Mouse (Mus musculus): ENCODE results near the gene Snrnp25.
A peak's percentile ranks its signal among the peaks of the same experiment; 100 is the strongest.
"Not testable (repeated sequence)": the region's sequence is repeated elsewhere in the genome, so short reads cannot be mapped to it uniquely, and the experiment has no call there.

Snrnp25 gene

DNA sequence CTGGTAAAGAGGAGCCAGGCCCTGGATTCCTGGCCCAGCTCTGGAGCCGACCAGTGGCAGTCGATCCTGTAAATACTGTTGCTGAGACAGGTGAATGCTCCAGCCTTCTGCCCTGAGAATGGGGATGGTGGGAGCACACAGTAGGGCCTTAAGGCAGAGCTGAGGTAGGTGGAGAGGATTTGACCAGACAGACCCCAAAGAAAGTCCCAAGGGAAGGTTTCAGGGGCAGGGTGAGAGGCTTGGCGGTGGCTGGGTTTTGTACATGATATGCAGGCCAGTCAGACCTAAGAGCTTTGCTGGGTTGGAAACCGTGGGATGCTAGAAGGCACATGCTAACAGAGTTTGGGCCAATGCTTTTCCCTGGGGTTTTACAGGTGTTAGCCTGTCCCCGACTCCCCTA, 10.6 kb upstream of the Snrnp25 start:
- no peak for DNase-seq (ENCODE audit: low read depth, low spot score)

DNA sequence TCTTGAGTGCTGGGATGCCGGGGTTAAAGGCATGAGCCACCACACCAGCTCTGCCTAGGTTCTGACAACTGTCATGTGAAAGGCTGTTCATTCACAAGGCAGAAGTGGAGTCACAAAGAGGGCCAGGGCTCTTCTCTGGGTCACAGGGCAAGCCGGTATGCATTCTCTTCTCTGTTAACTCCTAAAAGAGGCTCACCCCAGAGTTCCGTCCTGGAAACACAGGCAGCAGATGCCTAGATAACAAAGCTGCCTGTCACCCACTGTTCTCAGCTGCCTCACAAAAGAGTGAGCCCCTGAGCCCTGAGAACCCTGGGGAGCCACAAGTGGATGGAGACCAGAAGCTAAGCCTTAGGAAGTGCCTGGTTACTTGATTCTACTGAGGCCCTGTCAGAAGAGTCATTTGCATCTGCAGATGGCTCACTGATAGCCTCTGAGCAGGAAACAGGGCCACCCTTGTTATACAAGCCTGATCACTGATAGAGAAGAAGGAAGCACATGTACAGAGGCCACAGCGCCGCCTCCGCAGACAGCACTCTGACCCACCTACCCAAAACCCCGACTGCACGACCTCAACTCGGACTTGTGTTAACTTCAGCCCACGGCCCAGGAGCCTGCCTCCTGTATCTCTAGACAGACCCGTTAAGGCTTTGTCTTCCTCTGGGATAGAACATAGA, 9.2 kb upstream of the Snrnp25 start:
- DNase-seq (ENCODE audit: low read depth, low spot score), result no peak

DNA sequence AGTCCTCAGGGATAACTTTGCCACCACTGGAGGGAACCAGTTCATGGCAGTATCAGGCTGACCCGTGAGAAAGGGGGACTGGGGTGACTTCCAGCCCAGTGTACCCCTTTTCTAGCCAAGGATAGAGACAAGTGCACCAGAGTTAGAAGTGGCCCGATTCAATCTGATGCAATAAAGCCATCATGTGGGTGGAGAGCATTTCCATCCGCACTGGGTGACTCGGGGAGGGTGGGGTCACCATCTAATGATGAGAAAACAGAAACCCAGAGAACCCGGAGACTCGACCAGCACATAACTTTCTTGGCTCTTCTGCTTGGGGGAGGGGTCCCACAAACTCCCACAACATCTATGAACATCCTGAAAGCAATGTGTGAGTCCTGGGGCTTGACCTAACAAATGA, 8.5 kb upstream of the Snrnp25 start:
- DNase-seq (ENCODE audit: low read depth, low spot score), result no peak

DNA sequence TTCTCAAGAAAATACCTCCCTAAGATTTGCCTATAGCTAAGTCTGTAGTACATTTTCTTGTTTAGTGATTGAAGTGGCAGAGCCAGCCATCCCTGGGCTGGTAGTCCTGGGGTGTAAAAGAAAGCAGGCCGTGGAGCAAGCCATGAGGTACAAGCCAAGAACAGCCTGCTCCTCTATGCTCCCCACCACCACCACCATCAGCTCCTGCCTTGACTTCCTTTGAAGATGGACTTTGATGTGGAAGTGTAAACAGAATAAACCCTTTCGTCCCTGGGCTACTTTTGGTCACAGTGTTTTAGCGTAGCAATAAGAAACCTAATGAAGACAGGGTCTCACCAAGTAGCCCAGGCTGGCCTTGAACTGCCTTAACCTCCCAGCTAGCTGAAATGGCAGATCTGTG, 7.4 kb upstream of the Snrnp25 start:
- DNase-seq (ENCODE audit: low read depth, low spot score), result no peak

DNA sequence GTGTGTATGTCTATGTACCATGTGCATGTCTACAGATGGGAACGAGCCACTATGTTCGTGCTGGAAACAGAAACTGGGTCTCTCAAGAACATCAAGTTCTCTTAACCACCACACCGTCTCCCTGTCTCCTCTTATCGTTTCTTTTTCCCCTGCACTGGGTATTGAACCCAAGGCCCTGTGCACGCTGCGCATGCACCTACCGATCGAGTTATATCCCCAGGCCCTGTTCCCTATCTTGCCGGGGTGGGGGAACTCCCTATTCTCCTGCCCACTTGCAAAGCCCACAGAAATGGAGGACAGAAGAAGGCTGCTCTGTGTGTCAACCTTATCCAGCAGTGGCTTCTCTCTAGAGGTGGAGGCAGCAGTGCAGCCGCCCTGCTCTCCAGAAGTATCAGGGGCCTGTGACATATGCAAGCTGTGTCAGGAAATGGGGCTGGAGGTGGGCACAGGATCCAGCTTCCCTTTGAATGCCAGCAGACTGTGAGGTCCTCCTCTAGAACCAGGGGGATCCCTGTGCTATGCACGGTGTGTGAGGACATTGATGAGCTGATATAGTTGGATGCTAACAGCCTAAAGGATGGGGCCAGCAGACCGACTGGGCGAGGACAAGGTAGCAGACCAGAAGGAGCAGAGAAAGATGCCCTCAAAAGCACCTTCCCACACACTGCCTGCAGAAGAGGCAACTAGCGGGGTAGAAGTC, 6.8 kb upstream of the Snrnp25 start:
- no peak for DNase-seq (ENCODE audit: low read depth, low spot score)

DNA sequence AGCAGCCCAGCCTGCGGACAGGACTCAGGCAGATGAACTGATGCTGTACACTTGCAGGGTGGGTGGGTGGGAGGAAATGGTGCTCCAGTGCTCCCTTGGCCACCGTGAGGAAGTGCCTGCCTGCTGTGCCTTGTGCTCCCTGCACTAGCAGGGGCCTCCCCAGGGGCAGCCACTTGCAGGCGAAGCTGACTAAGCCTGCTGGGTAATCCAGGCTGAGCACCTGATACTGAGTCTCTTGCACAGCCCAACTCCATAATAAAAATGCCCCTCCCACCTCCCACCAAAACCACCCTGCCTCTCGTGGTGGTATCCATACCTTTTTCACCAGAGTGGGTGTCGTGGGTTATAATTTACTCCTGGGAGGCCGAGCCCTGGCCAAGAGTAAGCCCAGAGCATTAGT, 6.0 kb upstream of the Snrnp25 start:
- no peak for DNase-seq (ENCODE audit: low read depth, low spot score)

DNA sequence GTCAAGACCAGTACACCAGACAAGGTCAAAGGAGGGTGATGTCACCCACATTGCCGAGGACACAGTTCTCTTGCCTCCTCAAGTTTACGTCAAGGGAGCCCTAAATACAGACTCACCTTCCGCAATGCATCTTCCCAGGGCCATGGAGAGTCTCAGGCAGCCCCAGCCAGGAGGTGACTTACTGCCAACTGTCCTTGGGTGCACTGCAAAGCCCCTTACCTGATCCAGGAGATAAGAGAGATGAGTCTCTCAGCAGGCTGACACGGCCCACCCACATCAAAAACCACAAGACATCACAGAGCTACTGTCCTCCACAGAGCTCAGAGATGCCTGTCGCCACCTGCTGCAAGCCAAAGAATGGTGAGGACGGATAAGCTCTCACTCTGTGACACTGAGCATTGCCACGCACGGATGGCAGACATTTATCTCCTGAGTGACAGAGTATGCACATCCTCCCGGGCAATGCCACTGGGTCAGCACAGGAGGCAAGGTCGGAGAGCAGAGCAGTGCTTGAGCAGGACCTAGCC, 5.1 kb upstream of the Snrnp25 start, which contains the start of gene Il9r:
Il9r (minus strand) TSS at position 205 of the 527 bp plus-strand sequence.
- DNase-seq (ENCODE audit: low read depth, low spot score), result no peak

DNA sequence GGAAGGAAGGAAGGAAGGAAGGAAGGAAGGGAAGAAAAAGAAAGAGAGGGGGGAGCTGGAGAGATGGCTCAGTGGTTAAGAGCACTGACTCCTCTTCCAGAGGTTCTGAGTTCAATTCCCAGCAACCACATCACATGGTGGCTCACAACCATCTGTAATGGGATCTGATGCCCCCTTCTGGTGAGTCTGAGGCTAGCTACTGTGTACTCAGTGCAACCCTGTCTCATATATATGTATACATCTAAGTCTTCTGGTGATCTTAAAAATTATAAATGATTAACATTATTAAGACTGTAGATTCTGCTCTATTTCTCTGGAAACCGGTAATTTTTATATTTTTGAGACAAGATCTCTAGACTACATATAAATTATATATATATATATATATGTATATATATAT, 4.2 kb upstream of the Snrnp25 start:
- DNase-seq (ENCODE audit: low read depth, low spot score), result not testable (repeated sequence)

DNA sequence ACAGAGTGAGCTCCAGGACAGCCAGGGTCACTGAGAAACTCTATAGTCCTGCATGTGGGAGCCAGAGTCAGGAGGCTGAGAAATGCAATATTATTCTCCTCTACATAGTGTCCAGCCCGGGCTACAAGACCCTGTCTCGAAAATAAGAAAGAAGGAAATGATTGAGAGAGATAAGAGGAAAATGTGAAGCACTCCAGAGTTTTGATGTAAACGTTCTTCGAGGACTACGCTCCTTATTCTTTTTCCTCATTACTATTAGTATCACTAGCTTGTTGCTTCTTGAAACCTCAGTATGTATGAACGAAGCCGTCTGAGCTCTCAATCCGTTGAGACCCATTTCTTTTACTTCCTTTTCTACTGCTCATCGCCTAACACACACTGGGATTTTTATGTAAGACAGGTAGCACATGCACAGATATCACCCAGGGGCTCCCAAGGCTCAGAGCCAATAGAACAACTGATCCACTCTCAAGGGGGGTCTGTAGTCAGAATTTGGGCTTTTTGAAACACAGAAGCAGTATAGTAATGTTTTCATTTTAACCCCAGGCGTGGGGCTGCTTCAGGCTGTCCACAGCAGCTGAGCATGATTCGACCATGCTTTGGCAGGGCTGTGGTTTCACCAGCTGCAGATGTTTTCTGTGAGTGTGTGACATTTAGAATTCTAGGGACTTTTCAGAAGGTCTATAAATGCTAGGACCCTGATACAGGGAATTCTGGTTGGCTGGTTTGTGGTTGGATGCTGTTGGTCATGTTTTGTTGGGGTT, 3.1 kb upstream of the Snrnp25 start:
- no peak for DNase-seq (ENCODE audit: low read depth, low spot score)

DNA sequence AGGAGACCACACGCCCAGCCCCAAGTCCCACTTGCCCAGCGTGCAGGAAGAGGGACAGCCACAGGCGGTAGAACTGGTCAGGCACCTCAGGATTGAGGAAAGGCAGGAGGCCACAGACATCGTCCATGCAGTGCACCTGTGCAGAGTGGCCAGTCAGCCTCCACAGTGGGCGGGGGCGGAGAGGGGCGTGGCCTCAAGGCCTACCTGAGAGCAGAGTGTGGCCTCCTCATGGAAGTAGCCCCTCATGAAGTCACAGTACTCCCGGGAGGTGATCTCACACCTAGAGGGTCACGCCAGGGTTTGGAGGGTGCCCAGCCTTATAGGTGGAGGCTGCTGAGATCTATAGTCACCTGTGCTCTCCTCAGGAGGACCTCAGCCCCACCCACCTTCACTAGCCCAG, 5.4 kb downstream of the Snrnp25 start:
- DNase-seq (ENCODE audit: low read depth, low spot score), result no peak

DNA sequence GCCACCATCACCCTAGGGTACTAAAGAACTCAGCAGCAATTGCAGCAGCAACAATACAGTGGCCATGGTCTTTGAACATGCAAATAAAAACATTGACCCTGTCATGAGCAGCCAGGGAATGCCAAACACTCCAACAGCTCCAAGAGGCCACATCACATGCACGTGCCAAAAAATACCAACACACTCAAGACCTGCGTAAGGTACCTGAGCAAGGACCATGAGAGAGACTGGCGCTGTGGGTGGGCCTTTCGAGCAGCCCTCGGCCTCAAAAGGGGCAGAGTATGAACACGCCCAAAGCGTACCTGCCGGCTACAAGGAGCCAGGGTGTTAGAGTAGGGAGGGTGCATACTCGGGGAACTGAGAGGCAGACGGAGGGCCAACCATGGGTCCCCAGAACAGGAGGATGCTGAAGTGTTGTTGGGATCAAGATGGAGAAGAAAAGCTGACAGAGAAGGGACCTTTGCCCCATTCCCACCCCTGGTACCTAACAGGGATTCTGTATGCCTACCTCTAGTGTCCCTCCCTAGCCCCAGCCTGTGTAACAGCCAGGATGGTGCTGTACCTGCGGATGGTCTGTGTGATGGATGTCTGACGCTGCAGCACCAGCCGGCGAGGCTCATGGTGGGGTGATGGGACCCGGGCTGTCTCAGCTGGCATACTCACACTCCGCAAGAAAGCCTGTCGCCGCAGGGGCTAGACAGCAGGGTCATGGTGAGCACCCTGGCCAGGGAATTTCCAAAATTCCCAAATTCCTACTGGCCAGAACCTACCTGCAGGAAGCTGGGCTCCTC, 10.4 kb downstream of the Snrnp25 start:
- no peak for DNase-seq (ENCODE audit: low read depth, low spot score)

DNA sequence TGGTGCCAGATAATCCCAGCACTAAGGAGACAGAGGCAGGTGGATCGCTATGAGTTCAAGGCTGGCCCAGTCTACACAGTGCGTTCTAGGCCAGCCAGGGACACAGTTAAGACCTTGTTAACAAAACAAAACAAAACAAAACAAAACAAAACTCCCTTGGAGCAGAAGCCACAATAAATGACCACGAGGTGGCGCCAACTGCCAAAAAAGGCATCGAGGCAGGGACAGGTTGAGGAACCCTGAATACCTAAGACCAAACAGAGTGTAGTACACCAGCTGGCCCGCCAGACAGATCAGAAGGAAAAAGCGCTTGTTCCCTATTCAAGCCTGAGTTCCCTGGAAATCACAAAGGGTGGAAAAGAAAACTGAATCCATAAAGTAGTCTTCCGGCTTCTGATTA, 11.6 kb downstream of the Snrnp25 start:
- peak; percentile 48 for DNase-seq (ENCODE audit: low read depth, low spot score)

DNA sequence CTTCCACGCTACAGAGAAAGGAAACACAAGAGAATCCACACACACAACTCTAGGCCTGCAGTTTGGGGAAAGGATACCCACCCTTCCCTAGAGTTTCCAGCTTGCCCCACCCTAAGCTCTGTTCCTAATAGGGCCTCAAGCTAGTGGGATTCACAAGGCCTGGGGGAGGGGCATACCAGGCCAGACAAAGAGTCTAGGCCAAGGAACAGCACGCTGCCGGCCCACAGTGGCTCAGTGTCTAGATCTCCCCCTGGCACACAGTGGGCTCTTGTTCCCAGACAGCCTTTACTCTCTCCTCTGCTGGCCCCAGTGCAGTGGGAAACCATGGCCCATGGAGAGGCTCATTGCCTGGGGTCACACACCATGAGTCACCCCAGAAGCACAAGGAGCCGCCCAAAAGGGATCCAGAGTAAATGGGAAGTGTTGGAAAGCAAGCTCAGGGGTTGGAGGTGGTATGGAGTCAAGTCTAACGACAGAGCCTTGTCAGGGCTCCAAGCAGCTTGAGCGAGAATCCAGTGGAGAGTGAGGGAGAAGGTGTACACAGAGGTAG, 13.4 kb downstream of the Snrnp25 start:
- DNase-seq (ENCODE audit: low read depth, low spot score), result no peak

DNA sequence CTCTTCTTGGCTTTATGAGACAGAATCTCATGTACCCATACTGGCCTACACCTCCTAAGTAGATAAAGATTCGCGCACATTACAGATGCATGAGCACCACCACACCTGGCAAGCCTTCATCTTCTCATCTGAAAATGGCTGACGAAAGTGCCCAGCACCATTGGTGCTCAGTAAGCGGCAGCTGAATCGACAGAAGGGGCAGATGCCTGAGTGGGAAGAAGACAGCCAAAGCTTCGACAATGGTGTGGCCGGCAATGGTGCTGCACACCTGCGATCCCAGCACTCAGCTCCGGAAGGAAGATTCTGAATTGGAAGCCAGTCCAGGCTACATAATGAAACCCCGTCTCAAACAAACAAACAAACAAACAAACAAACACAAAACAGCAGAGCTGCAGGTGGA, 14.1 kb downstream of the Snrnp25 start:
- DNase-seq (ENCODE audit: low read depth, low spot score), result no peak

DNA sequence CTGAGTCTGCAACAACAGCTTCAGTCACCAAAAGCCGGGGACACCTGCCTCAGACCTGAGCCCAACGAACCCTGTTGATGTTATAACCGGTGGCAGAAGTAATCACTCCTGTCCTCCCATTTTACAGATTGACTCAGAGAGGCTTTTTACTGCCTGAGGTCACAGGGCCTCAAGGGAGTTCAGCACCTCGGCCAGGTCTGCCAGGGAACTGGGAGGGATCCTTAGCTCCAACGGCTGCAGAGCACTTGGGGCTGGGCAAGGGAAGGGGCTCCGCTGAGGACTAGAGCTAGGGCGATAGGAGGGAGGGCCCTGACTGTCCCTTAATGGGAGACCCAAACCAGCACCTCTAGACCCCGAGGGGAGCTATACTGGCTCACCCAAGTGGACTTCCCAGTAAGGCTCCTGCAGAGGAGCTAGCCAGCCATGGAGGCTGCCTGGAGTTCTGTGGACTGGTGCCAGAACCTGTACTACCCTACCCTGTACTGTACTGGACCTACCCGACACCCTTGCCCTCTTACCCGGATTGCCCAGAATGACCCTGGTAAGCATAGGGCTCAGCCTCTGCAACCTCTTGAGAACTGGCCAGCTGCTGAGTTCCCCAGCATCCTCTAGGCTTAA, 15.5 kb downstream of the Snrnp25 start:
- no peak for DNase-seq (ENCODE audit: low read depth, low spot score)

DNA sequence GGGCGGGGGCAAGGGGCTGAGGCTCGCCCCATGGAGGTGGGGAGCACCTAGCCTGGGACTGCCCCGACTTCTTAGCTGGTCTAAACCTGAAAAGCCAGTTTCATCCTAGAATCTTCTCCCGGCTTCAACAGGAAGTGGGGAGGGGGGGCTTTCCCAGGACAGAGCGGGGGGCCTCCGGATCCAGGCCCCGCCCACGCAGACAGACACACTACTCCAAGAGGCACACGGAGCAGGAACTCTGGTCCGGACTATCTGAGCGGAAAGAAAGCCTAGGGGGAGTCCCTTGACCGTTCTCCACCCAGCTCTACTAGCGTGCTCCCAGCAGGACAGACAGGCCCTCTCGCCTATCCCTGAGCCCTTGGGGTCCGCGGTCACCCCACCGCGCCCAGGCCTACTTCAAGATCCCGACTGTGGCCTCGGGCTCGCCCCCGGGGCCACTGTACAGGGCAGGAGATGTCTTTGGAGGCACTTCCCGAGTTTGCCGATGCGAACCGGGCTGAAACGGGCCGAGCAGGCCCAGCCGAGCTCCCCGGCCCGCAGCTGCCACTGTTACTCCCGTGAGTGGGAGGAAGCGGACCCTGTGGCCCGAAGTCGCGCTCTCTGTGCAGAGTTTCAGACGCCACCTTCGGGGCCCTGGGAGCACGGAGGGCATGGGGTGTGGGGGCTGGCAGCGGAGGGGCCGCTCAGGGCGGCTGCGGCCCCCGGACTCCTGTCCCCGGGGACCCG, 16.2 kb downstream of the Snrnp25 start:
- DNase-seq (ENCODE audit: low read depth, low spot score), result peak; percentile 72

DNA sequence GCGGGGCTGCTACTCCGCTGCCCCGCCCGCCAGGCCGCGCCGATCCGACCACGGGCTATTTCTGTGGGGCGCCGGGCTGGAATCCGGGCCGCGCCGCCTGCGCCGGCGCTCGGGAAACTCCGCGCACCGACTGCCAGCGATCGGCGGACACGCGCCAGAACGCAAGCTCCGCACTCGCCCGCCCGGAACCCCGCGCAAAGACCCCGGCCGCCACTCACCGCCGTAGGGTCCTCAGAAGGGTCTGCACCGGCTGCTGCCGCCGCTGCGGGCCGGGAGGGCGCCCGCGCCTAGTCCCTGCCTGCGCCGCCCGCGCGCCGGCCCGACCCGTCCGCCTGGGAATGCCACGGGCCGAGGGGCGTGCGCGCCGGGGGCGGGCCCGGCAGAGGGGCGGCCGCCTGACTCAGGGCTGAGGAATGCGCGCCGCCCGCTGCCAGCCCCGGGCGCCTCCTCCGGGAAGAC, 16.8 kb downstream of the Snrnp25 start, which contains the start of gene Rhbdf1:
Rhbdf1 (minus strand) TSS at position 350 of the 459 bp plus-strand sequence.
- peak; percentile 66 for DNase-seq (ENCODE audit: low read depth, low spot score)

DNA sequence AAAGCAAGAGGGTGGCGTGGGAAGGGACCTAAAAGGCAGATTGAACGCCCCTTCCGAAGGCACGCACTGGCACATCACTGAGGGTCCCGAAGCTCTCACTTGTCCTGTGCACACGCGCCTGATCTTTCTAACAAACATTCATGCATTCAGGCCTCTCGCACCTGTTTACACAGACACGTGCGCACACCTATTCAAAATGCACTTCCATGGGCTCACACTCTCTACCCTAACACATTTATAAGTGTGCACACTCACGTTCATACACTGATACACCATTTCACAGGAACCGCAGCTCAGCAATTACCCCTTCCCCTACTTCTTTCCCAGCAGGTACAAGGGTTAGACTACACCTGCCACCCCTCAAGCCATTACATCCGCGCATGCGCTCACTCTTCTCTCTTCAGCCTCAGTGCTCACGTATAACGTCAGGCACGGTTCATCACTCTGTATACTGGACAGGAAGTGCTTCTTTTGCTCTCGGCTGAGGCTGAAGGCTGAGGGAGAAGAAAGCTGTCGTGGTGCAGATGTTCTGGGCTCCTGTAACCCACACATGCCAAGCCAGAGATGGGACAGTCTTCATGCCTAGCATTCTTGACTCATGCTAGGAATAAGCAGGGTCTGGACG, 17.5 kb downstream of the Snrnp25 start:
- DNase-seq (ENCODE audit: low read depth, low spot score), result no peak

DNA sequence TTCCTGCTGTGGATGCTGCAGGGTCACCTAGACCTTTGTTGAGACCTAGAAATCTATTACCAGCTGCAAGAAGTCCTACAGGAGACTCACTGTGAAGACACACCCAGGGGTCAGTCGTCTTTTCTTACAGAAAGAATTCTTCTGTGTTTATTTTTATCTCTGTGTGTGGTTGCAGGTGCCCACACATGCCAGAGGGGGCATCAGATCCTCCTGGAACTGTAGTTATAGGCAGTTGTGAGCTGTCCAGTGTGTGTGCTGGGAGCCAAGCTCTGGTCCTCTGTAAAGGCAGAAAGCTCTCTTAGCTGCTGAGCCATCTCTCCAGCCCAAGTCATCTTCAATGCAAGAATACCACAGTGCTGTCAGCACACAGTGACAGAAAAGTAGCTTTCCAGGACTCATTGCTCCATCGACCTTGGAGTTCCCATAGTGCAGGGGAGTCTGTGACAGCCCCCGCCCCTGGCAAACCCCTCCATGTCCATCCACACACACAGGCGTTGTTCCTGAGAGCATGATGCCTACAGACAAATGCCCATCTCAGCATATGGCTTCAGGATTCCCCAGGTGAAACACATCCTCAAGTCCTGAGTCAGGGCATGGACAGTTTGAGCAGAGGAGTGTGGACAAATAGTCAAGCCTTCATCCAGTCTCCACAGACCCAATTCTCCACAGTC, 18.2 kb downstream of the Snrnp25 start:
- no peak for DNase-seq (ENCODE audit: low read depth, low spot score)

All from mesoderm, embryonic 11.5 days (tissue).